Mouse (Mus musculus) liver, embryonic 14.5 days (tissue): ENCODE results near the gene Slc8b1.

Experiments
- CTCF ChIP-seq: IDR thresholded peaks from 2 replicates; pipeline ENCODE4 v1.5.1; 2016; ENCODE audit warnings: antibody characterized with exemption, low read depth, control low read depth
- EP300 ChIP-seq: IDR thresholded peaks from 2 replicates; pipeline ENCODE4 v1.6.1; 2016; ENCODE audit warnings: antibody characterized with exemption, low read depth

- no peak for TF ChIP-seq CTCF
- TF ChIP-seq EP300: no peak
Observed at GRCm38 (mm10) chr5:120555871-120556270, 44.9 kb downstream of the Slc8b1 start.
